Mouse (Mus musculus) kidney, embryonic 16.5 days (tissue): ENCODE measurements at regions not wholly inside any gene's neighbourhood (a gene's known extent, or its start where the extent isn't known, plus 50 kb on each side); places are given as distances from the start of the nearest gene placed in this dataset.

Experiments used
- ATAC-seq: fragments of 200-750 bp; cut with Nextera tagmentation; 2 replicates; pipeline ENCODE4 v1.8.0; 2017; ENCODE audit warnings: moderate TSS enrichment; ENCODE audit not compliant: low FRiP score, low TSS enrichment
- H3K27ac ChIP-seq: fragments of 300-500 bp; sonication (generic); 2 replicates; pipeline ENCODE4 v1.5.1; 2014; ENCODE audit warnings: low read length
- H3K27me3 ChIP-seq: fragments of 300-500 bp; sonication (generic); 2 replicates; pipeline ENCODE4 v1.6.1; 2014; ENCODE audit warnings: low read length, control low read depth, mixed read lengths; ENCODE audit not compliant: insufficient read depth
- H3K36me3 ChIP-seq: fragments of 300-500 bp; sonication (generic); 2 replicates; pipeline ENCODE4 v1.6.1; 2014; ENCODE audit warnings: low read length, control low read depth, mixed read lengths; ENCODE audit not compliant: insufficient read depth
- H3K4me1 ChIP-seq: fragments of 300-500 bp; sonication (generic); 2 replicates; pipeline ENCODE4 v1.6.1; 2014; ENCODE audit warnings: low read length, control low read depth, mixed read lengths; ENCODE audit not compliant: insufficient read depth
- H3K4me2 ChIP-seq: fragments of 300-500 bp; sonication (generic); replicated peaks from 2 replicates; pipeline ENCODE4 v1.6.1; 2014; ENCODE audit warnings: low read depth, low read length
- H3K4me3 ChIP-seq: fragments of 300-500 bp; sonication (generic); 2 replicates; pipeline ENCODE4 v1.5.1; 2014; ENCODE audit warnings: mild to moderate bottlenecking, low read length
- H3K9ac ChIP-seq: fragments of 300-500 bp; sonication (generic); replicated peaks from 2 replicates; pipeline ENCODE4 v1.6.1; 2014; ENCODE audit warnings: low read length
- H3K9me3 ChIP-seq: fragments of 300-500 bp; sonication (generic); 2 replicates; pipeline ENCODE4 v1.6.1; 2016; ENCODE audit warnings: low read length, control low read depth
- WGBS: fragments of 180-500 bp; shearing (Covaris S2); extraction: QIAGEN DNeasy Blood & Tissue Kit; methylation state at CpG from one replicate; pipeline ENCODE4 v1.1.7; 2014; 5-methylcytosine and 5-hydroxymethylcytosine counted together

DNA sequence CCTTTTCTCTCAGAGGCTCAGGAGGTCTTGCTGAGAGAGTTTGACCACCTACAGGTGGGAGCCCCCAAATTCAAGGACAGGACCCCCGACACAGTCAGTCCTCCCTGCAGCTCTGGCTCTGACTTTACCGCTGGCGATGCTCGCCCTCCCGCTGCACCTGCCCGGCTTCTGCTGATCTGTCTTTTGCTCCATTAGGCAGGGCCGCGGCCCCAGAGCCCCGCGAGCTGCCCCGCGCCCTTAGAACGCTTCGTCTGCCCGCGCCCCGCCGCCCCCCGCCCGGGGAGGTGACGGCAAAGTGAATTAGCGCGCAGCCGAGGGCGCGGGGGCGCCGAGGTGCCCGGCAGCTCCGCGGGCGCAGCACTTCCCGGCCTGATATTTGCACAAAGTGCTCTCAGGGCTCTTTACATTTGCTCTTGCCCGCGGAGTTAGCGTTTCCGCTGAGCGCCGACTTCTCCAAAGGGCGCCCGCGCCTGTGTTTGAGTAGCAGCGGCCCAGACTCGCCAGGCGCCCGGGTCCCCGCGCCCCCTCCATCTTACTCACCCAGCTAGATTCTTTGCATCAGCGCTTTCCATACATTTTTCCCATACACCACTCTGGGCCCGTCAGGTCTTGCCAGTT is 260.7 kb upstream of the 4930535I16Rik start:
- Histone ChIP-seq H3K4me1 (peaks cover 9% of the 10 kb centered on the region), H3K27ac (no peak overlapping the region), H3K9me3 (no peaks in the 10 kb centered on the region), H3K27me3 (peaks cover 39% of the 10 kb centered on the region), H3K4me3 (peak overlapping the region; percentile 48), H3K36me3 (no peaks in the 10 kb centered on the region), H3K4me2 (peak overlapping the region; percentile 75), H3K9ac (peak overlapping the region; percentile 54)
- WGBS: under 1% methylated on average over 50 of the region's 50 CpGs
- no peak for ATAC-seq

DNA sequence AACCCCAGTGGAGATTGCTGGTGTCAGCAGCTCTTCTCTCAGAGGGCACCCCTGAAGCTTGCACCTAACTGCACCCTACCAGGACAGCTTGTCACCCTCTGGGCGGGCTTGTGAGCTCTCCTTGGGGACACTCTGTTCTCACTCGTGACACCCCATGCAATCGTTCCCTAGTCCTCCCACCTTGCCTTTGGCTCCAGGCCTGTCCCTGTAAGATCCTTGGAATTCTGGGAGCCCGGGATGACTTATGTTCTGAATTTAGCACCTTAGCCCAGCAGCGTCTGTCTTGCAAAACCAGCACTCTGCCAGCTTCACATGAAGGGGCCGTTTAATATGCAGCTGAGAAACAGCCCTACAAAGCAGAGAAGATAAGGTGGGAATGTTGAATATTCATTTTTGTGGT is 257.7 kb upstream of the 4930535I16Rik start:
- peaks cover 9% of the 10 kb centered on the region for H3K4me1 ChIP-seq
- no peak overlapping the region for H3K9ac ChIP-seq
- no peaks in the 10 kb centered on the region for H3K36me3 ChIP-seq
- H3K4me3 ChIP-seq: no peak overlapping the region
- H3K27ac ChIP-seq: no peak overlapping the region
- no peaks in the 10 kb centered on the region for H3K9me3 ChIP-seq
- H3K27me3 ChIP-seq: peaks cover 39% of the 10 kb centered on the region
- 50% methylated on average over 6 of the region's 6 CpGs for WGBS
- no peak for ATAC-seq
- no peak overlapping the region for H3K4me2 ChIP-seq

DNA sequence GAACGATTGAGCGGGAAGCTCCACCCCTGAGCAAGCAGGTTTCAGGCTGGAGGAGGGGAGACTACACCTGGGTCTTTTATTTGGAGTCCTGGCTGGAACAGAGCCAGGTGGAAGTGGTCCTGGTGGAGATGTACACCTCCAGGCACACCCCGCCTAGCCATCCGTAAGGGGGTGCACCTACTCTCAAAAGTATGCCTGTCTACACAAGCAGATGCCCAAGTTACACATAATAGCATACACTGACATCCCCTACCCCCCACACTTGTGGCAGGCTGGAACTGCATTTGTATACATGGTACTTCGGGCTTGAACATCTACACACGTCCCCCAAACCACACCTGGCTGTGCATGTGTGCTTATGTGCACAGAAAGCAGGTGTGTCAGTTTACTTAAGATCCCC is 236.8 kb upstream of the 4930535I16Rik start:
- H3K4me1 ChIP-seq: no peaks in the 10 kb centered on the region; the same call in 1 of the 2 replicates
- H3K27me3 ChIP-seq: peaks cover 7% of the 10 kb centered on the region; the same call in 1 of the 2 replicates
- no peak for ATAC-seq

DNA sequence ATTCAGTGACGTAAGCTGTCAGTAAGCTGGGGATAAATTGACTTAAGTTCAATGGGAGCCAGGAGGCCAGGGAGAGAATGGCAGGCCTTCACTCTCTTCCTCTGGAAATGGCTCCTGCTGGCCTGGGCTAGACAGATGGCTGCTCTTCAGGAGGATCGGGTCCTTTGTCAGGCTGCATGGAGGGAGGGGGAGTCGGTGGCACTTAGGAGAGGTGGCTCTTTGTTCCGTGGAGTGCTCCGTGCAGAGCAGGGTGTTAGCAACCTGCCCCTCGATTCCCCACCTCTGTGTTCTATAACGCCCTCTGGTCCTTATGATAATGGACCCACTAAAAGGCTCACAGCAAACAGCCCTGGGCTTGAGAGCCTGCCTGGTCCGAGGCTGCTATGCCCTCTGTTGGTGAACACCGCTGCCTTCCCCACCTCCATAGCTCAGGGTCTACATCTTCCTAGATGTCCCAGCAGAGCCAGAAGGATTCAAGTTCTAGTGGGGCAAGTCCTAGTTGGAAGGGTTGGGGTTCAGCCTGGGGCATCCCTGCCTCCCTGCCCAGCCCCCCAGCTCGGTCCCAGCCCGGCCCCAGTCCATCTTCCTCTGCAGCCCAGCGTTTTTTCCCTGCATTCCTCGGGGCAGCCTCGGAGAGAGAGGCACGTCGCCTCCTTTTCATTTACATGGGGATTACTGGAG is 232.1 kb upstream of the 4930535I16Rik start:
- Histone ChIP-seq H3K27me3 (peaks cover 7% of the 10 kb centered on the region; the same call in 1 of the 2 replicates), H3K36me3 (no peaks in the 10 kb centered on the region), H3K4me3 (0 out of 2 replicates have a peak overlapping the region, but pooled peaks have one; percentile 14), H3K9me3 (no peaks in the 10 kb centered on the region), H3K4me2 (peak overlapping the region; percentile 40), H3K27ac (no peak overlapping the region), H3K4me1 (no peaks in the 10 kb centered on the region; the same call in 1 of the 2 replicates), H3K9ac (no peak overlapping the region)
- no peak for ATAC-seq
- 8% methylated on average over 16 of the region's 16 CpGs for WGBS

More for the DNA sequence above, 236.8 kb upstream of the 4930535I16Rik start:
- Histone ChIP-seq H3K36me3 (no peaks in the 10 kb centered on the region), H3K4me3 (no peak overlapping the region), H3K9me3 (peaks cover 5% of the 10 kb centered on the region; the same call in 1 of the 2 replicates), H3K9ac (no peak overlapping the region), H3K4me2 (no peak overlapping the region), H3K27ac (no peak overlapping the region)
- WGBS: 74% methylated on average over 6 of the region's 6 CpGs

DNA sequence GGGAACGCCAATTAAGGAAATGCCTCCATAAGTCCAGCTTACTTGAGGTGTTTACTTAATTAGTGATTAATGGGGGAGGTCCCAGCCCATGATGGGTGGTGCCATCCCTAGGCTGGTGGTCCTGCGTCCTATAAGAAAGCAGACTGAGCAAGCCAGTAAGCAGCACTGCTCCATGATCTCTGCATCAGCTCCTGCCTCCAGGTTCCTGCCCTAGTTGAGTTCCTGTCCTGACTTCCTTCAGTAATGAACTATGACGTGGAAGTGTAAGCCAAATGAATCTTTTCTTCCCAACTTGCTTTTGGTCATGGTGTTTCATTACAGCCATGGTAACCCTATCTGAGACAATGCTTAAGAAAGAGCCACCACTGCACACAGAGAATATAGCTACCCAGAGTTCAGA is 231.2 kb upstream of the 4930535I16Rik start:
- Histone ChIP-seq H3K9me3 (no peaks in the 10 kb centered on the region), H3K4me3 (no peak overlapping the region), H3K9ac (no peak overlapping the region), H3K27me3 (peaks cover 9% of the 10 kb centered on the region; the same call in 1 of the 2 replicates), H3K27ac (no peak overlapping the region), H3K36me3 (no peaks in the 10 kb centered on the region), H3K4me2 (no peak overlapping the region), H3K4me1 (no peaks in the 10 kb centered on the region; the same call in 1 of the 2 replicates)
- no peak for ATAC-seq
- 73% methylated on average over 3 of the region's 3 CpGs for WGBS

DNA sequence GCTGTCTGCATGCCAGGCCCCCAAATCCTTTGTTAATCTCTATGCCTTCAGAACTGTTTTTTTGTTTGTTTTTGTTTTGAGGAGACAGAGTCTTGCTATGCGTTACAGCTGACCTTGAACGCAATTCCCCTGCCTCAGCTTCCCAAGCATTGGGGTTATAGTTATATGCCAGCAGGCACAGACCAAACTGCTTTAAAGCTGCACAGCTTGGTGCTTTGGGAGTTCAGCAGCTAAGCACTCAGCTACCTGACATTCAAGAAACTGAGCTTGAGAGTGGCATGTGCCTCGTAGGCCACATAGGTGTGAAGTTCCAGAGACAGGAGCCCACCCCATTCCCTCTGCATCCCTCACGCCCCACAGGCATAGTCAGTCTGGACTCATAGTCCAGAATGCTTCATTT is 229.5 kb upstream of the 4930535I16Rik start:
- peaks cover 23% of the 10 kb centered on the region; the same call in 1 of the 2 replicates for H3K27me3 ChIP-seq
- no peak overlapping the region for H3K9ac ChIP-seq
- no peak overlapping the region for H3K4me3 ChIP-seq
- no peak for ATAC-seq
- H3K9me3 ChIP-seq: no peaks in the 10 kb centered on the region
- H3K27ac ChIP-seq: no peak overlapping the region
- WGBS: 70% methylated on average over 4 of the region's 4 CpGs
- no peaks in the 10 kb centered on the region; the same call in 1 of the 2 replicates for H3K4me1 ChIP-seq
- H3K36me3 ChIP-seq: no peaks in the 10 kb centered on the region
- no peak overlapping the region for H3K4me2 ChIP-seq

DNA sequence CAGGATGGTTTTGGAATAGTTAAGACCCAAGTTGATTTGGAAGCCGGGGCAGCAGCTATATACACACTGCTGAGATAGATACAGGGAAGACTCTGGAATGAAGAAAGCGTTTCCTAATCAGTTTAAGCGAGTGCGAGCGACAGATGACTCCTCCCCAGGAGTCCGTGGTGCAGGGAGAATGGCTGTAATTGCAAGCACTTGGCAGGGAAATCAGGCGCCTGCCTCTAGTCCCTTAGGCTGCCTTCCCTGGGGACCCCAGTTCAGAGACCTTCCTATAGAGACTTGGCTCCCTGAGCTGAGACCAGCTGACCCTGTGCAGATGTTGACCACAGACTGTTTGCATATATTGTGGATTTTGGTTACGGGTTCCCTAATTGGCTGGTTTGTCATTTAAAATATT is 228.3 kb upstream of the 4930535I16Rik start:
- Histone ChIP-seq H3K27me3 (peaks cover 23% of the 10 kb centered on the region; the same call in 1 of the 2 replicates), H3K9ac (no peak overlapping the region), H3K4me1 (no peaks in the 10 kb centered on the region; the same call in 1 of the 2 replicates), H3K9me3 (no peaks in the 10 kb centered on the region), H3K4me2 (no peak overlapping the region), H3K4me3 (no peak overlapping the region), H3K36me3 (no peaks in the 10 kb centered on the region), H3K27ac (no peak overlapping the region)
- 26% methylated on average over 8 of the region's 8 CpGs for WGBS
- ATAC-seq: no peak

DNA sequence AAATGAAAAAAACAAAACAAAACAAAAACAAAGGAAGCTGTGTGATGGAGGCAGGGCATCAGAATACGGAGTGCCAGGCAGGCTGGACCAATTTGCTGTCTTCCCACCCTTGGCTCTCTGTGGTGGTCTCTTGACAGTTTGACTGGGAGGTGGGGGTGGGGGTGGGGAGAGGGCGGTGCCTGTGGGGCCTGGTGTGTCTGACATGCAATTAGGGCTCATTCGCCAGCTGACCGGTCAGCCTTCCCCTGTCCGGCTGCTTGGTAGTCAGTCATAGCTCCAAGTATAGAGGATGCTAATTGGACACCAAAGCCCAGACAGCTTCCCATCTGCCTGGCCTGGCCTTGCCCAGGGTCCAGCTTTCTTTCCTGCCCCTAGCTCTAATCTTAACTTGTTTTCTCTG is 225.8 kb upstream of the 4930535I16Rik start:
- peaks cover 19% of the 10 kb centered on the region; the same call in 1 of the 2 replicates for H3K27me3 ChIP-seq
- no peak overlapping the region for H3K9ac ChIP-seq
- H3K4me1 ChIP-seq: no peaks in the 10 kb centered on the region
- H3K36me3 ChIP-seq: no peaks in the 10 kb centered on the region
- ATAC-seq: no peak
- H3K9me3 ChIP-seq: no peaks in the 10 kb centered on the region
- no peak overlapping the region for H3K4me3 ChIP-seq
- H3K27ac ChIP-seq: no peak overlapping the region
- H3K4me2 ChIP-seq: no peak overlapping the region
- WGBS: 34% methylated on average over 5 of the region's 5 CpGs

DNA sequence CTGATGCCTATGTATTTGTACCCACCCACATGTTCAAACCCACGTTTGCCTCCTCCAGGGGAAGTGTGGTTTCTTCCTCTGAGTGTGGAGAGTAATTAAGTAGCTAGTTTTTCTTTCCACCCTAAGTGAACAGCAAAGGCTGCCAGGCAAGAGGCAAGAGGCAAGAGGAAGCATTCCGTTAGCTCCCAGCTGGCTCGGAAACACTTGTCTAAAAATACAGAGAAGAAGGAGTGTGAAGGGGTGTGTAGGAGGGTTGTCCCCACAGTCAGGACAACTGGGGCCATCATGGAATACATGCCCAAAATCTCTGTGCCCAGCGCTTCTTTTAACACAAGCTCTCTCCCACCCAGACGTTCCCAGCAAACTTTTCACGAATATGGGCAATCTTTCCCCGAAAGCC is 225.4 kb upstream of the 4930535I16Rik start:
- Histone ChIP-seq H3K4me1 (no peaks in the 10 kb centered on the region), H3K36me3 (no peaks in the 10 kb centered on the region), H3K4me3 (no peak overlapping the region), H3K9ac (no peak overlapping the region), H3K9me3 (no peaks in the 10 kb centered on the region), H3K27me3 (peaks cover 19% of the 10 kb centered on the region; the same call in 1 of the 2 replicates), H3K4me2 (no peak overlapping the region), H3K27ac (no peak overlapping the region)
- ATAC-seq: no peak
- WGBS: 39% methylated on average over 7 of the region's 7 CpGs

DNA sequence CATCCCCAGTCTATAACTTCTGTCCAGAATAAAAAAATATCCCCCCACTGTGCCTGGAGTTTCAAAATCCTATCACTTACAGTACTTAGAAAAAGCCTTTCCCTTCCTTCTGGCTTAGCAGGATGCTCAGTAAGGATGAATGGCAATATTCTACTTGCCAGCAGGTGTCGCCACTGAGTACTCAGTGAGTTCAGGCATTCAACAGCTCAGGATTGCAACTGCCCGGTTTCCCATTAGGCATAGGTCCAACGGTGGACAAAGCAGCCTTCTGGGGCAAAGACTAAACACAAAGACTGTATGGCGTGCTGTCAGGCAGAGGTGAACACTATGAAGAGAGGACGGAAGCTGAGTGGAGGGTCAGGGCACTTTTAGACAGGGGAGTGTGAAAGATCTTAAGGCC is 224.3 kb upstream of the 4930535I16Rik start:
- H3K27me3 ChIP-seq: peaks cover 22% of the 10 kb centered on the region; the same call in 1 of the 2 replicates
- H3K9me3 ChIP-seq: no peaks in the 10 kb centered on the region
- no peak overlapping the region for H3K4me2 ChIP-seq
- H3K4me1 ChIP-seq: no peaks in the 10 kb centered on the region
- 15% methylated on average over 5 of the region's 5 CpGs for WGBS
- H3K9ac ChIP-seq: no peak overlapping the region
- no peaks in the 10 kb centered on the region for H3K36me3 ChIP-seq
- H3K4me3 ChIP-seq: no peak overlapping the region
- no peak overlapping the region for H3K27ac ChIP-seq
- ATAC-seq: no peak
